Mouse (Mus musculus) embryonic facial prominence, embryonic 11.5 days (tissue): ENCODE measurements around the gene Plekha7. TPM values are rescaled to one million over a fixed set of nuclear protein-coding genes. Genes with fewer than 3 reads are reported as not detected.

ENCODE experiments used
- ATAC-seq: fragments of 200-750 bp; cut with Nextera tagmentation; replicated peaks from 2 replicates; pipeline ENCODE4 v1.8.0; 2017; ENCODE audit warnings: low read depth; ENCODE audit not compliant: insufficient number of reproducible peaks, low FRiP score, low TSS enrichment
- DNase-seq: peaks from one replicate; pipeline ENCODE4 v3.0.0-alpha.2; 2015; ENCODE audit warnings: low spot score
- H3K27ac ChIP-seq: fragments of 300-500 bp; sonication (generic); replicated peaks from 2 replicates; pipeline ENCODE4 v1.5.1; 2014; ENCODE audit warnings: mild to moderate bottlenecking, low read depth, low read length, control low read depth
- H3K27me3 ChIP-seq: fragments of 300-500 bp; sonication (generic); 2 replicates; pipeline ENCODE4 v1.6.1; 2014; ENCODE audit warnings: mild to moderate bottlenecking, low read length, moderate library complexity, mixed read lengths; ENCODE audit not compliant: control insufficient read depth, insufficient read depth
- H3K36me3 ChIP-seq: fragments of 300-500 bp; sonication (generic); replicated peaks from 2 replicates; pipeline ENCODE4 v1.6.1; 2014; ENCODE audit warnings: low read depth, mild to moderate bottlenecking, low read length, moderate library complexity, mixed read lengths; ENCODE audit not compliant: control insufficient read depth, insufficient read depth
- H3K4me1 ChIP-seq: fragments of 300-500 bp; sonication (generic); 2 replicates; pipeline ENCODE4 v1.6.1; 2014; ENCODE audit warnings: low read length, mixed read lengths; ENCODE audit not compliant: control insufficient read depth, insufficient read depth
- H3K4me2 ChIP-seq: fragments of 300-500 bp; sonication (generic); 2 replicates; pipeline ENCODE4 v1.6.1; 2014; ENCODE audit warnings: low read depth, mild to moderate bottlenecking, control low read depth, low read length, moderate library complexity
- H3K4me3 ChIP-seq: fragments of 300-500 bp; sonication (generic); 2 replicates; pipeline ENCODE4 v1.5.1; 2014; ENCODE audit warnings: low read depth, low read length, control low read depth
- H3K9ac ChIP-seq: fragments of 300-500 bp; sonication (generic); replicated peaks from 2 replicates; pipeline ENCODE4 v1.6.1; 2014; ENCODE audit warnings: mild to moderate bottlenecking, control low read depth, low read length
- H3K9me3 ChIP-seq: fragments of 300-500 bp; sonication (generic); replicated peaks from 2 replicates; pipeline ENCODE4 v1.6.1; 2016; ENCODE audit warnings: mild to moderate bottlenecking, low read length, inconsistent platforms, mixed read lengths; ENCODE audit not compliant: control insufficient read depth
- WGBS: fragments of 180-500 bp; shearing (Covaris S2); extraction: QIAGEN DNeasy Blood & Tissue Kit; methylation state at CpG from one replicate; pipeline ENCODE4 v1.1.7; 2014; 5-methylcytosine and 5-hydroxymethylcytosine counted together
- polyA plus RNA-seq: library from polyadenylated mRNA; unstranded; fragments of >200 nt; fragmentation: Nextera tagmentation; extraction: Ambion mirVana; gene quantifications from 2 replicates; pipeline ENCODE4 v1.2.1, GENCODE M21; 2014

Gene Plekha7
- polyA plus RNA-seq, 1 experiment from 2014 or later, result 3.6 TPM

DNA sequence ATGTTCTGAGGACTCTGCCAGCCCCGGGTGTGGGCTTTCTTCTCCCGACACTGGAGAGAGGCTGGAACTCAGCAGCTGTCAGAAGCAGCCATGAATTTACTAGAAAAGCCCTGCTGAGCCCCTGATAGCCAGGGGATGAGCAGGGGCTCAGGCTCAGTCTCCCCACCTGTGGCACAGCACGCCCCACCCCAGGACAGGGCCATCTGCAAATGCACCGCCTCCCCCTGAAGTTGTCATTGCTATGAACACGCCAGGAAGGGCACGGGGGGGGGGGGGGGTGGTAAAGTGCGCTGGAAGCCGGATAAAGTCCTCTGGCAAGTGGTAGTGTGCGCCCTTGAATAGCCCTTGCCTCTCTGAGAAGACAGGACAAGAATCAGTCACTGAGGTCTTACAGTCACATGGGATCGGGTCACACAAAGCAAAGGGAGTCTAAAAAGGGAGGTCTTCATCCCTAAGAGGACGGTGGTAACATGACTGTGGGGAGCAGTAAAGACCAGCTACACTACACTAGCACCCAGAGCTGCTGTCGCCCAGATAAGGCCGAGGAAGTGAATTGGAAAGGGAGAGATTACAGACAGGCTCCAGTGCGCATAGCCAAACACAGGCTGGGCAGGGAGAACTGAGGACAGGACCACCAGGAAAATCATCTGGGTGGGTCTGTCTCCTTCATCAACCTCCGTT lies 61.3 kb downstream of the Plekha7 start:
- peak overlapping the region; percentile 30 for H3K4me2 ChIP-seq
- H3K27me3 ChIP-seq, result no peaks in the 10 kb centered on the region
- 33% methylated on average over 15 of the region's 15 CpGs for WGBS
- ATAC-seq, result no peak; the same call in 1 of the 2 replicates
- H3K4me1 ChIP-seq, result no peaks in the 10 kb centered on the region; the same call in 1 of the 2 replicates
- DNase-seq, result no peak
- no peaks in the 10 kb centered on the region for H3K9me3 ChIP-seq
- no peaks in the 10 kb centered on the region for H3K36me3 ChIP-seq
- H3K4me3 ChIP-seq, result no peak overlapping the region; the same call in 1 of the 2 replicates
- no peak overlapping the region; the same call in 1 of the 2 replicates for H3K9ac ChIP-seq
- H3K27ac ChIP-seq, result 0 out of 2 replicates have a peak overlapping the region, but pooled peaks have one; percentile 20

DNA sequence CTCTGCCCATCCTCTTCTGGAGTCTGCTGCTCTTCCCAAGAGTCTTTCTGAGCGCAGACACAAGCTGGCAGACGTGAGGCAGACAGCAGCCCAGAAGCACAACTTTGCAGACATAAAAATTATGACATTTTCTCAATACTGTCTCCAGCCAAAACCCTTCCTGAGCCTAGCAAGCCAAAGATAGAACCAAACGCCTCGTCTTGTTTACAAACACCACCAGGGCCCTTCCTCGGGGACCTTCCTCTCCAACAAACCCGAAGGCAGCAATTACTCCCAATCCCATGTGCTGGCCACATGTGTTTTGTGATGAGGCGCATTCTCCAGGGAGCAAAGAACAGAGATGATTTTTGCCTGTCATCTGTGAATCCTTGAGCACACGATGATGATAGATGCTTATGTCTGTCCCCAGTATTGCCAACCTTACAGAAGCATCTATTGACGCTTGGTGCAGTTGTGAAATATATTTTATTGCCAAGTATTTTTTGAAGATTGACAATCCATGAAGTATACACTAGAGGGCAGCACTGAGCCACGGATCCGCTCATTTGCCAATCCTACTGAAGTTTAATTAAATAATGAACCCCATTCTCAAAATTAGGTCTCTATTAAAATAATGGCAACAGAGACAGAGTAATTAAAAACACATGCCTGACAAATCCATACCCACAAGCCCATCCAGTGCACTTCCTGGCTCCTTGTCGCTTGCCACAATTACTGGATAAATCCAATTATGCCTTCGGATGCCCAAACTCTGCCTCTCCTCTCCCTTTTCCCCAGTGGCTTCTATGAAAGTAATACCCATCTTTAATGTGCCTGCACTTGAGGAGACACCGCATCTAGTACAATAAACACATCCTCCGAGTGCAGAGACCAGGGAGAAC lies 62.1 kb downstream of the Plekha7 start:
- peak overlapping the region; percentile 30 for H3K4me2 ChIP-seq
- 24% methylated on average over 15 of the region's 15 CpGs for whole genome bisulfite sequencing
- H3K27me3 ChIP-seq, result no peaks in the 10 kb centered on the region
- H3K9ac ChIP-seq, result no peak overlapping the region
- no peak for ATAC-seq
- 0 out of 2 replicates have a peak overlapping the region, but pooled peaks have one; percentile 20 for H3K27ac ChIP-seq
- no peaks in the 10 kb centered on the region for H3K9me3 ChIP-seq
- DNase-seq, result peak; percentile 66
- no peak overlapping the region for H3K4me3 ChIP-seq
- H3K36me3 ChIP-seq, result no peaks in the 10 kb centered on the region
- H3K4me1 ChIP-seq, result no peaks in the 10 kb centered on the region; the same call in 1 of the 2 replicates

DNA sequence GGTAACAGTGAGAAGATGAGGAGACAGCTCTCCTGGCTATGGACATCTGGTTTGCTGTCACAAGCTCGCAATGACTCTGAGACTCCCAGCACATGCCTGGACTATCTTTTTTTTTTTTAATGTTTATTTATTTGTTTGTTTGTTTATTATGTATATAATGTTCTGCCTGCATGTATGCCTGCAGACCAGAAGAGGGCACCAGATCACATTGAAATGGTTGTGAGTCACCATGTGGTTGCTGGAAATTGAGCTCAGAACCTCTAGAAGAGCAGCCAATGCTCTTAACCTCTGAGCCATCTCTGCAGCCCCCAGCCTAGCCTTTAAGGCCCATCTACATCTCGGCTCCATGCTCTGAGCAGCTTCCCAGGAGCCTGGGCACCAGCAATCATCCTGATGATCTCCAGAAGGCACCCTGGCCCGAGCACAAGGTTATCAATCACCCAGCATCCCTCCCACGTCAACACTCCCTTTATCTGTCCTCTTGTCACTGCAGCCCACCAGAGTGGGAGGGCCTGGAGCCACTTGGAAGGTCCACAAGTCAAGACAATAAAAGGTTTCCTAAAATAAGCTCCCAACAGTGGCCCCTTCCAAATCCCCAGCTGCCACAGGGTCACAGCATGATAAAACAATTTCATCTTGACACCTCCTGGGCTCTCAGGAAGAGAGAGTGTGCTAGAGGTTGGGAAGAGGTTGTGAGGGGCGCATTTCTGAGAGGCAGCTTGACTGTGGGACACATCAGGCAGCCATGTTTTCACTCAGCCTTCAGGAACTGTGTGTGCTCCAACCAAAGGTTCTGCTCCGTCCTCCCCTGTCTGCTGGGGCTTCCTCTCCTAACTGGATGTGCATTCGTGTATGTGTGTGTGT lies 63.6 kb downstream of the Plekha7 start:
- ATAC-seq, result no peak
- Histone ChIP-seq H3K27ac (no peak overlapping the region), H3K9ac (no peak overlapping the region), H3K9me3 (no peaks in the 10 kb centered on the region), H3K4me1 (no peaks in the 10 kb centered on the region; the same call in 1 of the 2 replicates), H3K4me2 (no peak overlapping the region), H3K27me3 (no peaks in the 10 kb centered on the region), H3K4me3 (no peak overlapping the region), H3K36me3 (no peaks in the 10 kb centered on the region)
- 62% methylated on average over 7 of the region's 7 CpGs for WGBS
- DNase-seq, result no peak

DNA sequence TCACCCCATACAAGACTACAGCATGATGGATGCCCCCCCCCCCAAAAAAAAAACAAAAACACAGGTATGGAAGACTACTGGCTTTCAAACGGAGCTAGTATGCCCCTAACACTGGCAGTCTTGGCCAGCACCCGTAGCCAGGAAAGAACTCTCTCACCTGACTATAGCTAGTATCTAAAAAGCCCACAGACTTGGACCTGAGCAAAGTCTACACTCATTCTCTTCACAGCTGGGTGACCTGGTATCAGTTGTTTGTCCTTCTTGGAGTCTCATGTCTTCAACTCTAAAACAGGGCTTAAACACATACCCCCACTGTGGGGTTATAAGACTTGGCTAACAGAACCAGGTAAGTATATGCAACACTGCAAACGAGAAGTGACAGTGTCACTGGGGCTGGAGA lies 65.4 kb downstream of the Plekha7 start:
- DNase-seq (no peak), ATAC-seq (no peak)
- Histone ChIP-seq H3K9ac (no peak overlapping the region), H3K4me1 (no peaks in the 10 kb centered on the region; the same call in 1 of the 2 replicates), H3K9me3 (no peaks in the 10 kb centered on the region), H3K36me3 (no peaks in the 10 kb centered on the region), H3K27me3 (0 out of 2 replicates have a peak, but pooled peaks cover under 1% of the 10 kb centered on the region), H3K27ac (no peak overlapping the region), H3K4me2 (no peak overlapping the region), H3K4me3 (no peak overlapping the region)
- 83% methylated on average over 3 of the region's 3 CpGs for WGBS

DNA sequence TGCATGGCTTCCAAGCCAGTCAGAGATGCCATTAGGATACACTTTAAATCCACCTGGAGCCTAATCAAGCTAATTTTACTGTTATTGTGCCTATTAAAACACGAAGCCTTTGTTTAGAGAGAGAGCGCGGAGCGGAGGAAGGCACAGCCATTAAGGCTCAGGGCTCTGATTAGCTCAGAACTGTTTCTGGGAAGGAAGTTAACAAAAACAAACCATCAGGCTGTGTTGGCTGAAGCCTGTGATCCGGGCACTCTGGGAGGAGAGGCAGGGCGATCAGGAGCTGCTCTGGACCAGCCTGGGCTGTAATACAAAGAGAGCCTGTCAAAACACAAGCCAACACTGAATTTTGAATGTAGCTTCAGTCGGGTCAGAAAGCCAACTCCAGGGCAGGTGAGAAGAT lies 66.6 kb downstream of the Plekha7 start:
- Histone ChIP-seq H3K9ac (no peak overlapping the region), H3K27ac (no peak overlapping the region), H3K4me2 (no peak overlapping the region), H3K4me1 (peaks cover 9% of the 10 kb centered on the region), H3K36me3 (no peaks in the 10 kb centered on the region), H3K9me3 (no peaks in the 10 kb centered on the region), H3K4me3 (no peak overlapping the region), H3K27me3 (peaks cover 11% of the 10 kb centered on the region; the same call in 1 of the 2 replicates)
- ATAC-seq (no peak), DNase-seq (peak; percentile 29)
- WGBS, result 30% methylated on average over 7 of the region's 7 CpGs

DNA sequence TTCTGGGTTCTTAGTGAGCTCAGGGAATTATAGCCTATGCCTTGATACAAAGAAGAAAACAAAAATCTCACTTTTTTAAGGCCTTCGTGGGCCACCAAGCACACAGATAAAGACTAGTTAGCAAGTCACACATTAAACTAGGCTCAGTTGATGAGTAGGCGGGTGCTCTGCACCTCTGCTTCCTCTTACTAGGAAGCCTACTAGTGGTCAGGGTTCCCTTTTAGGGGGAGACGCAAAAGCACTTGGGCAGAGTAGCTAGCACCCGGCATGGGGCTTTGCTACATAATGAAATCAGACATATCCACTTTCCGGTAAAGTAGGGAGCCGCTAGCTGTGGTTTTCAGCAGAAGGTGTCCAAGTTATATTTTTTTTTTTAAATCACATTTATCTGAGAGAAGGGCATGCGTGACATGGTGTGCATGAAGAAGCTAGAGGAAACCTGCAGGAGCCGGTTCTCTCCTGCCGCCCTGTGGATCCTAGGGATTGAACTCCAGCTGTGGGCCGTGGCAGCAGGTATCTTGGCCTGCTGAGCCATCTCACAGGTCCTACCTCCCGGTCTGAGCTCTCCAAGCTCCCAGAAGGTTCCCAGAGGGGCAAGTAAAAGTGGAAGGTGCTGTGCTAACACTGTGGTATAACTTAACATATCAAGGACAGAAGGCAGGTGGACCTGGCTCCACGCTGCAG lies 67.2 kb downstream of the Plekha7 start:
- Histone ChIP-seq H3K9ac (no peak overlapping the region), H3K4me1 (peaks cover 9% of the 10 kb centered on the region), H3K9me3 (no peaks in the 10 kb centered on the region), H3K27me3 (peaks cover 17% of the 10 kb centered on the region; the same call in 1 of the 2 replicates), H3K27ac (no peak overlapping the region), H3K4me2 (no peak overlapping the region), H3K36me3 (no peaks in the 10 kb centered on the region), H3K4me3 (no peak overlapping the region)
- DNase-seq (no peak), ATAC-seq (no peak)
- WGBS, result 75% methylated on average over 12 of the region's 12 CpGs

DNA sequence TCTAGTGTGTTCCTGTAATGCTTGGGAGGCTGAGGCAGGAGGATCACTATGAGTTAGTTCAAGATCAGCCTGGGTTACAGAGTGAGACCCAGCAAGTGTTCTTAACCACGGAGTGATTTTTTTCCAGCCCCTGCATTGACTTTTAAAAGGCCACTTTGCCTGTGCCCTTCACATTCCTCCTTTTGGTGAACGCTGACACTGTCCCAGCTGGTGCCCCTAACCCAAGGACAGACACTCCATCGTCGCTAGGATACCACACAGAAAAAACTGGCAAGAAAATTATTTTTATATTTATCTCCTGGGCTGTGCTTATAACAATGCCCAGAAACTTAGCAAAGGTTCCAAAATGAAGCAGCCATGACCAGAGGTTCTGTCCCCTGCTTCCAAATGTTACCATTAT lies 67.8 kb downstream of the Plekha7 start:
- Histone ChIP-seq H3K27me3 (peaks cover 17% of the 10 kb centered on the region; the same call in 1 of the 2 replicates), H3K4me1 (peaks cover 9% of the 10 kb centered on the region), H3K27ac (no peak overlapping the region), H3K9ac (no peak overlapping the region), H3K9me3 (no peaks in the 10 kb centered on the region), H3K36me3 (no peaks in the 10 kb centered on the region), H3K4me2 (no peak overlapping the region), H3K4me3 (no peak overlapping the region)
- no peak for ATAC-seq
- DNase-seq, result no peak
- WGBS, result 82% methylated on average over 4 of the region's 4 CpGs
